Mouse (Mus musculus): ENCODE measurements around the gene Tmem63a. TPM values are rescaled to one million over a fixed set of nuclear protein-coding genes. Genes with fewer than 3 reads are reported as not detected.

The Tmem63a gene
- total RNA-seq, 1 experiment = 14.7 TPM

DNA sequence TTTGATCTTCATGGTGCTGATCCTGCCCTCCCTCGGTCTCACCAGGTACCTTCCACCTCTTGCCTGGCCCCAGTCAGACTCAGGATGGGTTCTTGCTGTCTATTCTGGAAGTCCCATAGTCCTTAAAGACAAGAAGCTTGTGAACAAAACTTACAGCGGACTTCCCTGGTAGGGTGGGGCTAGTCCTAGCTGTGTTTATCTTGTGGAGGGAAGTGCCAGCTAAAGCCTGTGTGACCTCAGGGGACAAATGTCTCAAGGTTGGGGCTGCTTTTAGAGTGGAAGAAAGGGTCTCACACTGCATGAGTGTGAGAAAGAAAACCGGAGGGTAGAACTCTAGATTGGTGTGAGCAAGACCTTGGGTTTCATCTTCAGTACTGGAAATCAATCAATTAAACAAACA is 23.6 kb downstream of the Tmem63a start:
- H3K36me3 ChIP-seq (ENCODE audit: control insufficient read depth, insufficient read depth, low read length, poor library complexity, severe bottlenecking) = peaks cover 25% of the 10 kb centered on the region; the same call in 1 of the 2 replicates
- no peak for TF ChIP-seq CHD2 (IDR thresholded peaks at IDR 0.05; ENCODE audit: low read depth, low read length)
- TF ChIP-seq ZC3H11A (IDR thresholded peaks at IDR 0.05; ENCODE audit: borderline replicate concordance, low read depth, low read length) = no peak
- no peak for TF ChIP-seq MAFK (IDR thresholded peaks at IDR 0.05; ENCODE audit: insufficient read depth, low read depth, low read length)
- TF ChIP-seq ZNF384 (IDR thresholded peaks at IDR 0.05; ENCODE audit: low read depth, low read length) = no peak
- no peak for TF ChIP-seq HCFC1 (IDR thresholded peaks at IDR 0.05; ENCODE audit: borderline replicate concordance, insufficient read depth, low read length)
- no peak overlapping the region for H3K27ac ChIP-seq (ENCODE audit: insufficient read depth, low read depth, low read length, poor library complexity, severe bottlenecking)
- DNase-seq (ENCODE audit: low read depth, low spot score) = no peak
- H3K4me1 ChIP-seq (ENCODE audit: control insufficient read depth in 2 of 2, insufficient read depth in 2 of 2, low read length in 2 of 2, poor library complexity in 1 of 2) = peaks cover 0 to 3% of the 10 kb centered on the region in 2 experiments; a peak in 1 of 4 replicates
- in situ Hi-C loops (cut with MboI; ENCODE audit: low sequenced_read_pairs in 2 of 2, unreplicated experiment in 2 of 2) = no loop called here
- no peak overlapping the region for H3K9ac ChIP-seq (ENCODE audit: insufficient read depth, low read depth, low read length, poor library complexity, severe bottlenecking)
- no peaks in the 10 kb centered on the region for H3K9me3 ChIP-seq (ENCODE audit: control insufficient read depth, insufficient read depth, low read depth, low read length)
- H3K4me3 ChIP-seq (ENCODE audit: insufficient read depth in 1 of 2, low read depth in 1 of 2, low read length in 2 of 2, poor library complexity in 1 of 2, severe bottlenecking in 1 of 2) = no peak overlapping the region

DNA sequence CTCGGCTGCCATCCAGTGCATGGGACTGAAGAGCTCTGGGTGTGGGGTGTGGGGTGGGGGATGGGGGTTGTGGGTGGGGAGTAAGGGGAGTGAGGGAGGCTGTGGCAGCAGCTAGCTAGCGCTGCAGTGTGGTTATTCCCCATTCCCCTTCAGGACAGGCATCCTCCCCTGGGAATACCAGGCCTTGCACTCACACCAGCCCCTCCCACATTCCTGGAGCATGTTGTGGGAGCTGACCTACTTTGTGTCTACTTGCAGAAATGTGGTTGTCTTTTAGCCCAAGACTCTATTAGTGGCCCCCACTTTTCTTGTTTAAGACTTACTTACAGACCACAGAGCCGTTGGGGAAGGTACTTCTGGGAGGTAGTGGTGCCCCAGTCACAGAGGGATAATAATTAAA is 24.4 kb downstream of the Tmem63a start:
- peaks cover 20% of the 10 kb centered on the region; the same call in 1 of the 2 replicates for H3K36me3 ChIP-seq (ENCODE audit: control insufficient read depth, insufficient read depth, low read length, poor library complexity, severe bottlenecking)
- TF ChIP-seq ZC3H11A (IDR thresholded peaks at IDR 0.05; ENCODE audit: borderline replicate concordance, low read depth, low read length) = no peak
- no peak for TF ChIP-seq HCFC1 (IDR thresholded peaks at IDR 0.05; ENCODE audit: borderline replicate concordance, insufficient read depth, low read length)
- TF ChIP-seq MAFK (IDR thresholded peaks at IDR 0.05; ENCODE audit: insufficient read depth, low read depth, low read length) = no peak
- no peak for TF ChIP-seq CHD2 (IDR thresholded peaks at IDR 0.05; ENCODE audit: low read depth, low read length)

GRCm38 (mm10) chr1:180967261-180967660 is 25.1 kb downstream of the Tmem63a start:
- no peak overlapping the region for H3K4me3 ChIP-seq (ENCODE audit: insufficient read depth in 1 of 2, low read depth in 1 of 2, low read length in 2 of 2, poor library complexity in 1 of 2, severe bottlenecking in 1 of 2)
- TF ChIP-seq HCFC1 (IDR thresholded peaks at IDR 0.05; ENCODE audit: borderline replicate concordance, insufficient read depth, low read length) (no peak), ZNF384 (IDR thresholded peaks at IDR 0.05; ENCODE audit: low read depth, low read length) (no peak), ZC3H11A (IDR thresholded peaks at IDR 0.05; ENCODE audit: borderline replicate concordance, low read depth, low read length) (no peak), MAFK (IDR thresholded peaks at IDR 0.05; ENCODE audit: insufficient read depth, low read depth, low read length) (no peak), CHD2 (IDR thresholded peaks at IDR 0.05; ENCODE audit: low read depth, low read length) (no peak)
- H3K36me3 ChIP-seq (ENCODE audit: control insufficient read depth, insufficient read depth, low read length, poor library complexity, severe bottlenecking) = peaks cover 22% of the 10 kb centered on the region; the same call in 1 of the 2 replicates
- H3K9me3 ChIP-seq (ENCODE audit: control insufficient read depth, insufficient read depth, low read depth, low read length) = no peaks in the 10 kb centered on the region
- H3K9ac ChIP-seq (ENCODE audit: insufficient read depth, low read depth, low read length, poor library complexity, severe bottlenecking) = no peak overlapping the region
- peaks cover 0 to 5% of the 10 kb centered on the region in 2 experiments; a peak in 2 of 4 replicates for H3K4me1 ChIP-seq (ENCODE audit: control insufficient read depth in 2 of 2, insufficient read depth in 2 of 2, low read length in 2 of 2, poor library complexity in 1 of 2)
- in situ Hi-C loops (cut with MboI; ENCODE audit: low sequenced_read_pairs in 2 of 2, unreplicated experiment in 2 of 2) = no loop called here
- no peak for DNase-seq (ENCODE audit: low read depth, low spot score)
- no peak overlapping the region for H3K27ac ChIP-seq (ENCODE audit: insufficient read depth, low read depth, low read length, poor library complexity, severe bottlenecking)

More for the DNA sequence above, 24.4 kb downstream of the Tmem63a start:
- Histone ChIP-seq H3K27ac (ENCODE audit: insufficient read depth, low read depth, low read length, poor library complexity, severe bottlenecking) (no peak overlapping the region), H3K9ac (ENCODE audit: insufficient read depth, low read depth, low read length, poor library complexity, severe bottlenecking) (no peak overlapping the region), H3K9me3 (ENCODE audit: control insufficient read depth, insufficient read depth, low read depth, low read length) (no peaks in the 10 kb centered on the region), H3K4me3 (ENCODE audit: insufficient read depth in 1 of 2, low read depth in 1 of 2, low read length in 2 of 2, poor library complexity in 1 of 2, severe bottlenecking in 1 of 2) (no peak overlapping the region), H3K4me1 (ENCODE audit: control insufficient read depth in 2 of 2, insufficient read depth in 2 of 2, low read length in 2 of 2, poor library complexity in 1 of 2) (peaks cover 0 to 3% of the 10 kb centered on the region in 2 experiments; a peak in 1 of 4 replicates)
- in situ Hi-C loops (cut with MboI; ENCODE audit: low sequenced_read_pairs in 2 of 2, unreplicated experiment in 2 of 2) = no loop called here
- no peak for DNase-seq (ENCODE audit: low read depth, low spot score)

- Histone ChIP-seq H3K36me3 (ENCODE audit: control insufficient read depth, insufficient read depth, low read length, poor library complexity, severe bottlenecking) (peaks cover 12% of the 10 kb centered on the region; the same call in 1 of the 2 replicates), H3K4me1 (ENCODE audit: control insufficient read depth in 2 of 2, insufficient read depth in 2 of 2, low read length in 2 of 2, poor library complexity in 1 of 2) (peaks cover 0 to 10% of the 10 kb centered on the region in 2 experiments; a peak in 2 of 4 replicates), H3K4me3 (ENCODE audit: insufficient read depth in 1 of 2, low read depth in 1 of 2, low read length in 2 of 2, poor library complexity in 1 of 2, severe bottlenecking in 1 of 2) (no peak overlapping the region), H3K9me3 (ENCODE audit: control insufficient read depth, insufficient read depth, low read depth, low read length) (no peaks in the 10 kb centered on the region), H3K27ac (ENCODE audit: insufficient read depth, low read depth, low read length, poor library complexity, severe bottlenecking) (no peak overlapping the region), H3K9ac (ENCODE audit: insufficient read depth, low read depth, low read length, poor library complexity, severe bottlenecking) (no peak overlapping the region)
- TF ChIP-seq CHD2 (IDR thresholded peaks at IDR 0.05; ENCODE audit: low read depth, low read length) = no peak
- TF ChIP-seq ZC3H11A (IDR thresholded peaks at IDR 0.05; ENCODE audit: borderline replicate concordance, low read depth, low read length) = no peak
- DNase-seq (ENCODE audit: low read depth, low spot score) = no peak
- in situ Hi-C loops (cut with MboI; ENCODE audit: low sequenced_read_pairs in 2 of 2, unreplicated experiment in 2 of 2) = no loop called here
Measured at GRCm38 (mm10) chr1:180972941-180973340, 30.8 kb downstream of the Tmem63a start.

All from ES-E14 (cell line).